Mouse (Mus musculus): ENCODE measurements around the gene Cdkal1.

The Cdkal1 gene

DNA sequence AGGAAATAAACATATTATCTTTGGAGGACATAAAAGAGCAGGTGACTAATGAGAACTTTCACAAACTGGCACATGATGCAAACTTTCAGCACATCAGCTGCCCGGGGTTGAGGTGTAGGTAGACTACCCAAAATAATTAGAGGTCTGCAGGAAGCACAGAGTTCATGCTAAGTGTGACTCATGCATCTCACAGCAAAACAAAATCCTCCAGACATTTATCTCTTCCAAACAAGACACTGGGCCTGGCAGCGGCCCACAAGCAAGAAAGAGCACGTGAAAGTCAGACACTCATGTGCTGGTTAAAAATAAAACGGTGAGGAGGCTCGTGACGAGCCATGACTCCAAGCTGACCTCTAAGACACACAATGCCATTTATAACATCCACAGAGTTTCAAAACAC, 217.7 kb downstream of the Cdkal1 start:
- in situ Hi-C loops (cut with MseI, MboI) = no loop called here

GRCm38 (mm10) chr13:29635581-29635980, 219.9 kb downstream of the Cdkal1 start:
- in situ Hi-C loops (cut with MseI, MboI) = no loop called here

GRCm38 (mm10) chr13:29631342-29631741, 224.1 kb downstream of the Cdkal1 start:
- in situ Hi-C loops (cut with MseI, MboI) = no loop called here

DNA sequence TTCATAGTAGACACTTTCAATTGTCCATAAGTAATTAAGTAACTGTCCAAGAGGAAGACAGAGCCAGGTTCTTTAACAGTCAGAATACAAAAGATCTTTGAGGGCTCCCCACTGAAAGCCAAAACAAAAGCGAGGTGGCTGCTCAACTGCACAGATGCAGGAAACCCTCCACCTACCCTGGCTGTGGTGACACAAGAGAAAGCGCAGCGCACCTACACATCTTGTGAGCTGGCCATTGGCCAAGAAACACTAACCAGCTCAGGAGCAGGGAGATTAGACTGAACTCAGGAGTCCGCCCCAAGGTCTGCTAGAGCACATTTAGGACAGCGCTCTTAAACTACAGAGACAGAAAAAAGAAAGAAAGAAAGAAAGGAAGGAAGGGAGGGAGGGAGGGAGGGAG, 226.9 kb downstream of the Cdkal1 start:
- in situ Hi-C loops (cut with MseI, MboI) = no loop called here

GRCm38 (mm10) chr13:29627438-29628124, 227.9 kb downstream of the Cdkal1 start:
- in situ Hi-C loops (cut with MseI, MboI) = no loop called here

GRCm38 (mm10) chr13:29624929-29625328, 230.5 kb downstream of the Cdkal1 start:
- in situ Hi-C loops (cut with MseI, MboI) = loop anchor here in 1 of 2 experiments (25.0 kb wide), 1 partner anchor 663 kb away; the partner anchor contains the start of gene Sox4

DNA sequence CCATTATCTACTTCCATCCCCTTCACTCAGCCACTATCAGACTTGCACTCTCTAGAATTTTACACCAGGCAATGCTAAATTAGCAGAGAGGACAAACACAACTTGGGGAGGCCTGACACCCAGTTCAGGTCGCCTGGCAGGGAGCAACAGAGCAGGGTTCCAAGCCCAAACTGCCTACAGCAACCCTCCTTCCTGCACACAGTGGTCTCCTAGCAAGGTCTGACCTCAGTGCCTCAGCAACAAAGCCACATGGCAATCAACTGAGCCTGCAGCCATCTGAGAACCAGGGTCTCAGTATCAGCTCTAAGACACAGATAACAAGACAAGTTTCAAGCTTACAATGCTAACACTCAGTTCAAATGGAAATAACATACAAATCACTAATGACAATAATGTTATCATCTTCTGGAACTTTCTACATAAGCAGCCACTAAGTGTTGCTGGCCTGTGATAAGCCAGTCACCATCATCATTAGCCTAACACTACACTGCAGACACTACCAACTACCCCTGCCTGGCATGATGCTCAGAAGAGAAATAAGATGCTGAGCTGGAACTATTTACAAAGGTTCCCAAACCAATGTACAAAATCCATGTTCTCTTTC, 231.7 kb downstream of the Cdkal1 start:
- in situ Hi-C loops (cut with MseI, MboI) = loop anchor here in 1 of 2 experiments (25.0 kb wide), 1 partner anchor 661 kb away; the partner anchor contains the start of gene Sox4

DNA sequence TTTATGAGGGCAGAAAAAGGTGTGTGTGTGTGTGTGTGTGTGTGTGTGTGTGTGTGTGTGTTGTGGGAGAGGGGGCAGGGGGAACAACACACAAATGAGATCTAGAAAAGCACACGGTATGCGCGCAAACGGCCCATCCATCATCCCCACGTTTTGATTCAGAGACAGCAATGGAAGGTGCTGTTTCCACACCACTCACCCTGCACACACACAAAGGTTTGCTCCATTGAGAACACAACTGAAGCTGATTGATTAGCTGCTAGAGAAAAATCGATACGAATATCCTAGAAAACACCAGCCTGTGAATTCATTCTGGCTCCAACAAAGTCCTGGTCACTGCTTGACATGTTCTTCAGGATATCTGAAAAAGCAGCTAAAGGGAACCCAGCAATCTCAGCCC, 233.6 kb downstream of the Cdkal1 start:
- in situ Hi-C loops (cut with MseI, MboI) = loop anchor here in 1 of 2 experiments (25.0 kb wide), 1 partner anchor 660 kb away; the partner anchor contains the start of gene Sox4

DNA sequence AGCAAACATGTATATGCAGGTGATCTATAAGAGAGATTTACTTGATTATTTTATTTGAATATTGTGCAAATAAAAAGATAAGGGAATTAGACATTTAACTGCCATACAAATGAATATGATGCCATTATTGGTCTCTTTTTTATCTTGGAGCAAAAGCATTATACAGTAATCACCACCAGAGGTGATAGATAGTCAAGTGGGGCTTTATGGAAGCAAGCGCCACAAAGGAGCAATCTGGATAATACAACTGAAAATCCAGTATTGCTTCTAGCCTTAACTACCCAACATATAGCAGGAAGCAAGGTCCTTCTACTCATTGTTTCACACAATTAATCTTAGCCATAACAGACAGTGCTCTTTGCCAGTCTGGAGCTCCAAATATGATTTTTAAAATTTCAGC, 234.1 kb downstream of the Cdkal1 start:
- in situ Hi-C loops (cut with MseI, MboI) = loop anchor here in 1 of 2 experiments (25.0 kb wide), 1 partner anchor 659 kb away; the partner anchor contains the start of gene Sox4

DNA sequence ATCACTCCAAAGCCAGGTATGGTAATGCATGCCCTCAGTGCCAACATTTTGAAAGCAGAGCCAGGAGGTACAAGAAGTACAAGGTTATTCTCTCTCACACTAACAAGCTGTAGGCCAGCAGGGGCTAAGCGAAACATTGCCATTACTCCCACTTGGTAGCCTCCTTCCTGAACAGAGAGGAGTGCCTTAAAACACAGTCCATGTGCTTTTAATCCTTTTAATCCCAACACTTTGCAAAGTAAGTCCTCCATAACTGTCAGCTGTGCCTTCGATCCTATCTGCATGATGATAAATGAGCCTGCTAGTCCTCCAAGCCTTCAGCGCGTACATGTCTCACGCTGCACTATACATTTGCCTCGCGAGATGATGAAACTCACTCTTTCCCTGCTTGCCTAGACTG, 234.6 kb downstream of the Cdkal1 start:
- in situ Hi-C loops (cut with MseI, MboI) = loop anchor here in 1 of 2 experiments (25.0 kb wide), 1 partner anchor 659 kb away; the partner anchor contains the start of gene Sox4

GRCm38 (mm10) chr13:29616654-29617171, 238.8 kb downstream of the Cdkal1 start:
- in situ Hi-C loops (cut with MseI, MboI) = loop anchor here in 1 of 2 experiments (25.0 kb wide), 1 partner anchor 654 kb away; the partner anchor contains the start of gene Sox4

DNA sequence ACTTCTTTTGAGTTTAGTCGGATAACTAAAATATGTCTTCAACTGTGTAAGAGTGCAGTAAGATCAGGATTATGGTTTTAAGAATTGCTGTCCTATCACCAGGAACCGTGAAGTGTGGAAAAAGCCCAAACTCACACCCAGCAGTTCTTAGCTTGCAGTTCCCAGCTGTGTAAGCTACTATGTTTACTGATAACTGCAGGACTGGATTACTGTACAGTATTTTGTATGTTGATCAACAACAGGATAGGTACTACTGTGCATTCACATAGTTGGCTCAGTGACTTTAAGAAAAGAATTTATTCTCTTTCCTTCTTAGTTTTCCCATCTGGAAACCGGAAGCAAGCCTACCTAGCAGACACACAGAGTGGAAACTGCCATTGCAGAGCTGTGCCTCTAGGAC, 239.5 kb downstream of the Cdkal1 start:
- in situ Hi-C loops (cut with MseI, MboI) = loop anchor here in 1 of 2 experiments (25.0 kb wide), 1 partner anchor 654 kb away; the partner anchor contains the start of gene Sox4

GRCm38 (mm10) chr13:29615081-29615480, 240.4 kb downstream of the Cdkal1 start:
- in situ Hi-C loops (cut with MseI, MboI) = loop anchor here in 1 of 2 experiments (25.0 kb wide), 1 partner anchor 653 kb away; the partner anchor contains the start of gene Sox4

- in situ Hi-C loops (cut with MseI, MboI) = loop anchor here in 1 of 2 experiments (25.0 kb wide), 1 partner anchor 648 kb away; the partner anchor contains the start of gene Sox4
These were observed 245.2 kb downstream of the Cdkal1 start for GRCm38 (mm10) chr13:29610051-29610931.

- in situ Hi-C loops (cut with MseI, MboI) = loop anchor here in 1 of 2 experiments (25.0 kb wide), 1 partner anchor 647 kb away; the partner anchor contains the start of gene Sox4
These were observed 246.0 kb downstream of the Cdkal1 start for GRCm38 (mm10) chr13:29609441-29609840.

DNA sequence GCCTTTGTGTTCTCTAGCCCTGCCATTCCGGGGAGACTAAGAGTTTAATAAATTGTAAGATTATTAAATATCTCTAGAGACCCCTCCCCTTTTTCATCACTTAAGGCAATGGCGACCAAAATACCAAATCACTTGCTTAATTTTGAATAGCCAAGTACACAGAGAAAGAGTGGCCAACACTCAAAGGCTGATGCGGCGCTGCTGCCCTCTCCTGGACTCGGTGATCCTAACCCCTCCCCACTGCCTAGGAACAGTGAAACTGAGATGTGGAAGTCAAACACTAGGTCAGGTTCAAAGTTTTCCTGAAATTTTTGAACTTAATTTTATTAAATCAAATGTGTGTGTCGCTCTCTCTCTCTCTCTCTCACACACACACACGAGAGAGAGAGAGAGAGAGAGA, 251.2 kb downstream of the Cdkal1 start:
- in situ Hi-C loops (cut with MseI, MboI) = loop anchor here in 1 of 2 experiments (25.0 kb wide), 1 partner anchor 642 kb away; the partner anchor contains the start of gene Sox4

GRCm38 (mm10) chr13:29603597-29603996, 251.9 kb downstream of the Cdkal1 start:
- in situ Hi-C loops (cut with MseI, MboI) = loop anchor here in 1 of 2 experiments (25.0 kb wide), 1 partner anchor 641 kb away; the partner anchor contains the start of gene Sox4

GRCm38 (mm10) chr13:29601033-29601432, 254.4 kb downstream of the Cdkal1 start:
- in situ Hi-C loops (cut with MseI, MboI) = loop anchor here in 1 of 2 experiments (25.0 kb wide), 1 partner anchor 639 kb away; the partner anchor contains the start of gene Sox4

DNA sequence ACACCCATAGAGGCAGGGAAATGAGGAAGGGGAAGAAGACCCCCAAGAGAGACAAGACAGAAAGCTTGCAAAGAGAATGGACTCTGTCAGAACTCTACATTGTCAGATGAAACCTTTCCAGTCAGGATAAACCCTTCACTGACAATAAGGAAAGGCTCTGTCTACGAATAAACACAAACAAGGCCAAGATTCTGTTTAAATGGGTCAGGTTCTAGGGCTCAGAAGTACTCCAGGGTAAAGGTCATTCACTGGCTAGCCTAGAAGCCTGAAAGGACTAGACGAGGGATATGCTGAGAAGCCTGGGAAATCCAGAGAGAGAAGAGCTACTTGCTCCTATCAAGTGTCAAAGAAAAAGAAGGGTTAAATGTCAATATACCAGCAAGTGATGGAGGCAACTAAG, 255.8 kb downstream of the Cdkal1 start:
- in situ Hi-C loops (cut with MseI, MboI) = loop anchor here in 1 of 2 experiments (25.0 kb wide), 1 partner anchor 637 kb away; the partner anchor contains the start of gene Sox4

GRCm38 (mm10) chr13:29596735-29597134, 258.7 kb downstream of the Cdkal1 start:
- in situ Hi-C loops (cut with MseI, MboI) = no loop called here

DNA sequence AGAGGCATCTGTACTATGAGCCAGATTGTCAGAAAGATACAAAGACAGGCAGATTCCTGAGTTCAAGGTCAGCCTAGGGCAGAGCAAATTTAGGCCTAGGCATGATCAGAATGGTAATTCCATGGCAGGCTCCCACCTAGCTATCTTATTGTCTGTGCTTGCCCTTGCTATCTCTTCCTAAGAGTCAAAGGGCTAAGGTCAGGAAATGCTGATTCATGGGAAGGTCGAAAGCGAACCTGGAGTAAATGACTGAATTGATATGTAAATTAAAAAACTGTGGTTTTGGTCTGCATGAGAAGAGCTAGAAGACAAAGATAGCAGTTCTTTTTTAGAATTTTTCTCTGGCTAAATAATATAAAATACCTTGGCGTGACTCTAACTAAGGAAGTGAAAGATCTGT, 262.4 kb downstream of the Cdkal1 start:
- in situ Hi-C loops (cut with MseI, MboI) = no loop called here

Data from mouse trophoblast stem cell (cell line).